Mouse (Mus musculus) hindbrain, embryonic 14.5 days (tissue): Measurements from ENCODE around the gene Klhl22. TPM values are rescaled to one million over a fixed set of nuclear protein-coding genes. Genes with fewer than 3 reads are reported as not detected.
"Not testable (repeated sequence)": the region's sequence is repeated elsewhere in the genome, so short reads cannot be mapped to it uniquely, and the experiment has no call there.

Experiments
- ATAC-seq: fragments of 200-750 bp; cut with Nextera tagmentation; 2 replicates; pipeline ENCODE4 v1.8.0; 2017; ENCODE audit warnings: moderate number of reproducible peaks, mild to moderate bottlenecking, moderate TSS enrichment, moderate library complexity; ENCODE audit not compliant: low FRiP score
- DNase-seq: peaks from one replicate; pipeline ENCODE4 v3.0.0-alpha.2; 2015; ENCODE audit warnings: low spot score
- H3K27ac ChIP-seq: fragments of 300-500 bp; sonication (generic); 2 replicates; pipeline ENCODE4 v1.5.1; 2014; ENCODE audit warnings: mild to moderate bottlenecking, moderate library complexity
- H3K27me3 ChIP-seq: fragments of 300-500 bp; sonication (generic); 2 replicates; pipeline ENCODE4 v1.6.1; 2014; ENCODE audit warnings: mild to moderate bottlenecking, low read length, mixed read lengths; ENCODE audit not compliant: control insufficient read depth, insufficient read depth
- H3K36me3 ChIP-seq: fragments of 300-500 bp; sonication (generic); replicated peaks from 2 replicates; pipeline ENCODE4 v1.6.1; 2014; ENCODE audit not compliant: control insufficient read depth, insufficient read depth
- H3K4me1 ChIP-seq: fragments of 300-500 bp; sonication (generic); replicated peaks from 2 replicates; pipeline ENCODE4 v1.6.1; 2014; ENCODE audit warnings: antibody characterized with exemption, low read length, mixed read lengths; ENCODE audit not compliant: control insufficient read depth, insufficient read depth
- H3K4me2 ChIP-seq: fragments of 300-500 bp; sonication (generic); replicated peaks from 2 replicates; pipeline ENCODE4 v1.6.1; 2014; ENCODE audit warnings: mild to moderate bottlenecking, moderate library complexity
- H3K4me3 ChIP-seq: fragments of 300-500 bp; sonication (generic); replicated peaks from 2 replicates; pipeline ENCODE4 v1.5.1; 2014; ENCODE audit warnings: mild to moderate bottlenecking, low read length
- H3K9ac ChIP-seq: fragments of 300-500 bp; sonication (generic); 2 replicates; pipeline ENCODE4 v1.6.1; 2014
- H3K9me3 ChIP-seq: fragments of 300-500 bp; sonication (generic); 2 replicates; pipeline ENCODE4 v1.6.1; 2016; ENCODE audit warnings: low read length; ENCODE audit not compliant: control insufficient read depth
- WGBS: fragments of 180-500 bp; shearing (Covaris S2); extraction: QIAGEN DNeasy Blood & Tissue Kit; methylation state at CpG from one replicate; pipeline ENCODE4 v1.1.7; 2014; 5-methylcytosine and 5-hydroxymethylcytosine counted together
- polyA plus RNA-seq: library from polyadenylated mRNA; unstranded; fragments of >200 nt; fragmentation: Nextera tagmentation; extraction: Ambion mirVana; gene quantifications from 2 replicates; pipeline ENCODE4 v1.2.1, GENCODE M21; 2014

The Klhl22 gene
- polyA plus RNA-seq, 1 experiment from 2014 or later, result 82.1 TPM

- Histone ChIP-seq H3K27ac (no peak overlapping the region), H3K4me1 (no peaks in the 10 kb centered on the region), H3K36me3 (no peaks in the 10 kb centered on the region), H3K4me2 (no peak overlapping the region), H3K4me3 (no peak overlapping the region), H3K27me3 (no peaks in the 10 kb centered on the region; the same call in 1 of the 2 replicates), H3K9ac (no peak overlapping the region), H3K9me3 (no peaks in the 10 kb centered on the region)
- ATAC-seq, result no peak
- no peak for DNase-seq
Measured at GRCm38 (mm10) chr16:17729974-17730373, 29.4 kb upstream of the Klhl22 start.

- no peaks in the 10 kb centered on the region for H3K4me1 ChIP-seq
- H3K9ac ChIP-seq, result no peak overlapping the region
- no peaks in the 10 kb centered on the region for H3K9me3 ChIP-seq
- no peak overlapping the region for H3K4me2 ChIP-seq
- ATAC-seq (no peak), DNase-seq (no peak)
- no peaks in the 10 kb centered on the region for H3K36me3 ChIP-seq
- no peak overlapping the region for H3K4me3 ChIP-seq
- WGBS, result 46% methylated on average over 3 of the region's 3 CpGs
- H3K27ac ChIP-seq, result no peak overlapping the region
- no peaks in the 10 kb centered on the region; the same call in 1 of the 2 replicates for H3K27me3 ChIP-seq
Measured at GRCm38 (mm10) chr16:17732021-17732420, 27.4 kb upstream of the Klhl22 start.

- WGBS, result 70% methylated on average over 6 of the region's 6 CpGs
- no peaks in the 10 kb centered on the region; the same call in 1 of the 2 replicates for H3K27me3 ChIP-seq
- H3K9ac ChIP-seq, result no peak overlapping the region
- H3K4me2 ChIP-seq, result no peak overlapping the region
- no peaks in the 10 kb centered on the region for H3K4me1 ChIP-seq
- no peak overlapping the region for H3K27ac ChIP-seq
- no peak overlapping the region for H3K4me3 ChIP-seq
- DNase-seq (no peak), ATAC-seq (no peak)
- H3K36me3 ChIP-seq, result no peaks in the 10 kb centered on the region
- H3K9me3 ChIP-seq, result no peaks in the 10 kb centered on the region
Measured at GRCm38 (mm10) chr16:17732431-17732830, 27.0 kb upstream of the Klhl22 start.

GRCm38 (mm10) chr16:17732841-17733340, 26.5 kb upstream of the Klhl22 start, which contains the start of gene Med15:
Med15 (minus strand) TSS chr16:17732891.
- Histone ChIP-seq H3K9ac (no peak within 1 kb of the TSS), H3K4me3 (no peak within 1 kb of the TSS), H3K9me3 (no peaks in the 10 kb centered on the region), H3K4me2 (no peak within 1 kb of the TSS), H3K27me3 (no peaks in the 10 kb centered on the region; the same call in 1 of the 2 replicates), H3K27ac (no peak within 1 kb of the TSS), H3K4me1 (no peaks in the 10 kb centered on the region), H3K36me3 (no peaks in the 10 kb centered on the region)
- ATAC-seq (no peak), DNase-seq (no peak)
- WGBS, result 55% methylated on average over 3 of the region's 3 CpGs

- WGBS, result 47% methylated on average over 2 of the region's 2 CpGs
- Histone ChIP-seq H3K36me3 (no peaks in the 10 kb centered on the region), H3K4me1 (no peaks in the 10 kb centered on the region), H3K27ac (no peak overlapping the region), H3K9ac (no peak overlapping the region), H3K27me3 (no peaks in the 10 kb centered on the region; the same call in 1 of the 2 replicates), H3K9me3 (no peaks in the 10 kb centered on the region), H3K4me2 (peak overlapping the region; percentile 22), H3K4me3 (no peak overlapping the region)
- ATAC-seq, result no peak
- DNase-seq, result no peak
Measured at GRCm38 (mm10) chr16:17733646-17734045, 25.8 kb upstream of the Klhl22 start.

- H3K4me2 ChIP-seq, H3K9ac ChIP-seq, H3K4me1 ChIP-seq, H3K9me3 ChIP-seq, H3K27ac ChIP-seq, H3K27me3 ChIP-seq, H3K4me3 ChIP-seq, DNase-seq, H3K36me3 ChIP-seq, ATAC-seq: not testable (repeated sequence)
- 85% methylated on average over 6 of the region's 6 CpGs for WGBS
Measured at GRCm38 (mm10) chr16:17734872-17735271, 24.5 kb upstream of the Klhl22 start.

DNA sequence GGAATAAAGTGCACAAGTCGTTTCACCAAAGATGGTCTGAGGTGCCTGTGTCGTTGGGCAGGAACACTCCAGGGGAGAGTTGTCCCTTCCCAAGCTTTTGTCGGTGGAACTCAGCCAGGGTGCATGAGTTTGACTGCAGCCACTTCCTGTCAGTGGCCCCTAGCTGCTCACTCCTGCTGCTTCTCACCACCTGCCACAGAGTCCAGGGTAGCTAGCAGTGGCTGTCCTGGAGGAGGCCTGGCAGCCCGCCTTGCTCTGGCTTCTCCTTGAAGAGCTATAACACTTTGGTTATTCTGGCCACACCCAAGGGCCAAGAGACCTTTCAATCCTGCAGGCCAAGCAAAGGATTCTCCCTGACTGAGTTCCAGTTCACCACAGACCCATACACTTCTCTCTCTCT, 23.3 kb upstream of the Klhl22 start:
- no peaks in the 10 kb centered on the region for H3K4me1 ChIP-seq
- no peak overlapping the region for H3K9ac ChIP-seq
- WGBS, result 69% methylated on average over 4 of the region's 4 CpGs

DNA sequence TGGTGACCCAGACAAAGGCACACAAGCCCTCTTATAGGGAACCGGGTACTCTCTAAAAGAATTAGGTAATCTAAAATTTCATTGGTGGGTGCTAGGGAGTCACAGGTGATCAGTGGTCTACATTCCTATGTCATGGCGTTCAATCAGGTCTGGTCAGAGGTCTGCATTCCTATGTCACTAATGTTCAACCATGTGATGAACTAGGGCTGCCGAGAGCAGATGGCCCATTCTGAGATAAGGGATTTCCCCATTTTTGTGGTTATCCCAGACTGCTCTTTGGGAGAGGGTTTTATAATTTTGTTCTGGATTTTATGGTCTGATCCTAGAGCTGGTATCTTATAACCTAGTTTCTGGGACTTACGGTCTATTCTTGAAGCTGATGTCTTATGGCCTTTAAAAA, 19.3 kb upstream of the Klhl22 start:
- H3K4me3 ChIP-seq, result no peak overlapping the region
- no peaks in the 10 kb centered on the region for H3K4me1 ChIP-seq
- H3K36me3 ChIP-seq, result no peaks in the 10 kb centered on the region
- ATAC-seq, result no peak
- H3K4me2 ChIP-seq, result no peak overlapping the region
- H3K27me3 ChIP-seq, result no peaks in the 10 kb centered on the region
- H3K27ac ChIP-seq, result no peak overlapping the region
- WGBS, result 93% methylated on average over 4 of the region's 4 CpGs
- no peak for DNase-seq
- H3K9ac ChIP-seq, result no peak overlapping the region
- no peaks in the 10 kb centered on the region for H3K9me3 ChIP-seq

More for the DNA sequence above, 23.3 kb upstream of the Klhl22 start:
- no peak overlapping the region for H3K4me2 ChIP-seq
- H3K27ac ChIP-seq, result no peak overlapping the region
- H3K4me3 ChIP-seq, result no peak overlapping the region
- ATAC-seq, result no peak
- H3K27me3 ChIP-seq, result no peaks in the 10 kb centered on the region; the same call in 1 of the 2 replicates
- H3K9me3 ChIP-seq, result no peaks in the 10 kb centered on the region
- H3K36me3 ChIP-seq, result no peaks in the 10 kb centered on the region
- DNase-seq, result no peak

- H3K27me3 ChIP-seq, result no peaks in the 10 kb centered on the region
- H3K4me2 ChIP-seq, result no peak overlapping the region
- ATAC-seq, result no peak
- H3K4me3 ChIP-seq, result no peak overlapping the region
- no peak for DNase-seq
- no peak overlapping the region for H3K27ac ChIP-seq
- H3K36me3 ChIP-seq, result no peaks in the 10 kb centered on the region
- no peaks in the 10 kb centered on the region for H3K4me1 ChIP-seq
- no peak overlapping the region for H3K9ac ChIP-seq
- H3K9me3 ChIP-seq, result no peaks in the 10 kb centered on the region
- 75% methylated on average over 1 of the region's 1 CpGs for WGBS
Measured at GRCm38 (mm10) chr16:17742810-17743209, 16.6 kb upstream of the Klhl22 start.

DNA sequence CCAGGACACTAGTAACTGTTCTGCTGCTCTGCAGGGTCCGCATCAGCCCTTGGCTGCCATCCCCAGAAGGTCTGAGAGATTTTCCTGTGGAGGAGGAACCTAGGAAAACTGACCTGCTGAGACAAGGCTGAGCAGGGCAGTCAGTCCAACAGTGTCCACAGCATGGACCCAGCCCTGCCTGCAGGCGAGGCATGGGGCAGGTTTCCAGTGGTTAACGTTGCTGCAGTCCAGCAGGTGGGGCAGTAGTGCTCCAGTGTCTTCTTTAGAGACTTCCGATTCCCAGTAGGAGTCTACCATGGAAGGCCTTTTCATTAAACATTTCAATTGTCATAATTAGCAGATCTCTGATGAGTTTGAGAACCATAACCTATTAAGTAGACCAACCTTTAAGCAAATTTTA, 16.1 kb upstream of the Klhl22 start:
- Histone ChIP-seq H3K36me3 (no peaks in the 10 kb centered on the region), H3K4me1 (no peaks in the 10 kb centered on the region), H3K9ac (no peak overlapping the region), H3K4me3 (no peak overlapping the region), H3K9me3 (no peaks in the 10 kb centered on the region), H3K4me2 (no peak overlapping the region), H3K27ac (no peak overlapping the region), H3K27me3 (no peaks in the 10 kb centered on the region)
- ATAC-seq (no peak), DNase-seq (no peak)
- 47% methylated on average over 4 of the region's 4 CpGs for WGBS
